Mouse (Mus musculus) lung, adult 18-20 months (tissue): ENCODE data around the gene Cdkal1.
A peak's percentile ranks its signal among the peaks of the same experiment; 100 is the strongest.

Experiments
- DNase-seq, 2 experiments: peaks; one replicate each; pipeline ENCODE4 v3.0.0; 2022; ENCODE audit warnings: mixed read lengths in 2 of 2

Cdkal1 gene

DNA sequence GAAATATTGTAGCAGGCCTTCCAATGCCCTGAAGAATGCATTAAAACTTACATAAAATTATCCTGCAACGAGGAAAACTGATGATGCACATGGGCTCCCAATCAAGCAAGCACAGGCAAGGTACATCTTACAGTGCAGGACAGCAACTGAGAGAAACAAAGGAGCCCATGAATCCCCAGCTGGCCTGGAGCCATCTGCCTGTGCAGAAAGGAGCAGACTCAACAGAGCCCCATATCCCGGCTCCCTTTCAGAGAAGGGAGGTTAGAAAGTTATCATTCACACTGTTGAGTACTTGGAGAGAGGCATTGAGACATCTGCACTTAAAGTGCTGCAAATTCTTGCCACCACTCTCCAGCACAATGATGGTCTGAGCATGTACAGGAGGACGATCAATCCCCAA lies 296.3 kb downstream of the Cdkal1 start:
- no peak for DNase-seq

GRCm38 (mm10) chr13:29555160-29555785 lies 300.2 kb downstream of the Cdkal1 start:
- DNase-seq = no peak

GRCm38 (mm10) chr13:29553792-29554191 lies 301.7 kb downstream of the Cdkal1 start:
- DNase-seq = no peak

GRCm38 (mm10) chr13:29552322-29552870 lies 303.1 kb downstream of the Cdkal1 start:
- DNase-seq = no peak

GRCm38 (mm10) chr13:29550886-29551285 lies 304.6 kb downstream of the Cdkal1 start:
- DNase-seq = no peak

DNA sequence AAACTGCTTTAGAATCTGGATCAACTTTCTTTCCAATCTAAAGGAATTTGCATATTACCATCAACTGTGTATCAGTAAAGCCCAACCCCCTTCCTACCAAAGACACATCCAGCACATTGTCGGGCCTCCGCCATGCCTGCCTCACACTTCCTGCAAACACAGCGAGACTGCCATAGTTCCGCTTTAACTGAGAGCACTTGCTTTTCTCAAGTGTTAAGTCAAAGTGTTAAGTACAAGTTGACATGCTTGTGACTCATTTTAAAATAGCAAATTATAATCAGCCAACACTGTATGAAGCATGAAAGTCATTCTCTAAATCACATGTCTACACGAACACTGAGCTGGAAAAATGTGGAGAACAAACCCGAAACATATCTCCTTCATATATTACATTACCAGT lies 305.3 kb downstream of the Cdkal1 start:
- DNase-seq = no peak

GRCm38 (mm10) chr13:29549761-29550160 lies 305.7 kb downstream of the Cdkal1 start:
- DNase-seq = no peak

GRCm38 (mm10) chr13:29537906-29538305 lies 317.6 kb downstream of the Cdkal1 start:
- DNase-seq = no peak

DNA sequence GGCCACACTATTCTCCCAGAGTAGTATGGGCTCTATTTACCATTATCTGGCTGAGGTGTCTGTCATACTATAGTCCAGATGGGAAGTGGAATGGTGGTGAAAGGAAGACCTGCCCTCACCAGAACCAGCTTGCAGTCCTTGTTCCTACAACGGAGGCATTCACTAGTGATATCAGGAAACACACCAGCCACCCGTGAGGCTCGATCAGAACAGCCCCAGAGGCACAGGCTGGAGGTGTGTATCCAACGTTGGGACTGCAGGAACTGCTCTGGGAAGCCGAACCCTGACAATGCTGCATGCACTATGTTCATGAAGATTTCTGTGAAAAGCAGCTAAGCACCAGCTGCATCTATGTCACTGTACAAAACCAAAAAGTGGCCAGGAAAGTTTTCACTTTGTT lies 321.9 kb downstream of the Cdkal1 start:
- no peak for DNase-seq

DNA sequence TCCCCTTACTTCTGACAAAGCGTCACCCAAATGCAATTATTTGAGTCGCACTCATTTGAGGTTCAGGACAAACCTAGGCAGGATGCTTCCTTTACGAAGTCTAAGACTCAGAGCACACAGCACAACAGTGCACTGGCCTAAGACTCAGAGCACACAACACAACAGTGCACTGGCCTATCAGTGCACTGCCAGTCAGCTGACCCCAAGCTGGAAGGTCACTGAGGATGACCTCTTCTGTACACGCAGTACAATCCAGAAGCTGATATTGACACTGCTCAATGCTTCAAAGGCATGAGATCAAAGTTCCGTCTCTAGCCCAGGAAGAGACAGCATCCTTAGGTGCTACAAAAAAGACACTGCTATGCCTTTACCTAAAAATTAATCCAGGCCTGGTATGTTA lies 327.1 kb downstream of the Cdkal1 start:
- no peak for DNase-seq

GRCm38 (mm10) chr13:29521321-29521720 lies 334.2 kb downstream of the Cdkal1 start:
- no peak for DNase-seq

GRCm38 (mm10) chr13:29514071-29514470 lies 341.4 kb downstream of the Cdkal1 start:
- no peak for DNase-seq

DNA sequence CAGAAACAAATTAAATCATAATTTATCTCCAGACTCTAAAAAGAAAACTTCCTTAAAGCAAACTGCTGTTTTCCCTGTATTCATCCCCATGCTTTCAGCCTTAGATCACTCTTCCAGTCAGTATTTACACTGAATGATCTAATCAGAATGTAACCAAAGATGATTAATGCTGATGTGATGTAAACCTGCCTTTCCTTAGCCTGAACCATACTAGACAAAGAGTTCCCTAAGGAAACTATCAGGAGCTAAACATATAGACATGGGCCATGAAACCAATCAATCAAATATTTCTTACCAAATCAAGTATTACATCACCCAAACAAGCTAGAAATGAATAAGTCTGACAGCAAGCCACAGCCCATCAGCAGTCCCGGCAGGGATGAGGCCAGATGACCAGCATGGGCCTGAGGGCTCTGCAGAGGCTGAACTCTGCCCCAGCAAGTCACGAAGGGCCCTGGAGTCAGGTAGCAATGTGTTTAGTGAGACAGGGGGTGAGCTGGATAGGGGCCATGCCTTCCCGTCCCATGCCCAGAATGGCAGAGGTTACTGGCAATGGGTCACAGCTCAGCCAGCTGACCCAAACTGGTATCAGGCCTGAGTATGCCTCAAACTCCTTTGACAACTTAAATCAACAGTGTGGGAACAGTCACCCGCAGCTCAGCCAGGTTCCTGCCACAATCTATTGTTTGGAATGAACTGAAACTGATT lies 350.5 kb downstream of the Cdkal1 start:
- DNase-seq = peak in 1 of 2 experiments; percentile 17

DNA sequence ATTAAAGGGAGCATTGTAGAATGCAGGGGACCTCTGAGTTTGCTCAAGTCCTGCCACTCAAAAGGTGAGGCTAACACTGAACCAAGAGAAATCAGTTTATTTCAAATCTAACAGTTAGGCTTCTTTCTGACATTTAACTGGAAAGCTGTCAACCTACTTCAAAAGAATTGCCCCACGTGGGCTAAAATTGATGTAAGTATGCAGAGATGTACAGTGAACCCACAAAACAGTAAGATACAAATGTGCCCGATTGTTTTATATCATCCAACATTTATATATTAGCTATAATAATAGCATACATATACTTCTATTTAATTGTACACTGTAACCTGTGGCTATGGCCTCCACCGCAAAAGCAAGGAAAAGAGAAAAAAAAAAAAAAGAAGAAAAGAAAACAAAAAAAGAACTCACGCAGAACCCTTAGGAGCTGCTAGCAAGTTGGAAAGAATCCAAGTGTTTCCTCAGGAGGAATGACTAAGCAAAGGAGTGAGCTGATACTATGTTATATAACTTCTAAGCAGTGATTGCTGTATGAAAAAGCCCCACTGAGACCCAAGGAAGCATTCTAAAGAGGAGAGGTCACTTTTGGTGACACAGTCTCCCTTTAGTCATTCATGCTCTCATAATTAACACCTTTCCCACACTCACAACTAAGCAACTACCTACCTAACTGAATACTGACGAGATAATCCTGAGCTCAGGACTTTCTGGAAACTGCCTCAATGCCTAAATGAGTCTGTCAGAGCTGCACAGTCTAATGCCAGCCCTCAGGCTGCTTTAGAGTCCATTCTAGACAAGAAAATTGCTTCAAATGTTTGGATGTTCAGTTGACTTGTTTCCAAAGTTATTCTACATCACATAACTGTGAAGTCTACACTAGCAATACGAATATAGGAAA lies 352.1 kb downstream of the Cdkal1 start:
- peak in 1 of 2 experiments; percentile 34 for DNase-seq

- no peak for DNase-seq
Observed at GRCm38 (mm10) chr13:29502481-29503146, 352.9 kb downstream of the Cdkal1 start.

GRCm38 (mm10) chr13:29501173-29501572 lies 354.3 kb downstream of the Cdkal1 start:
- no peak for DNase-seq

- DNase-seq = no peak
Observed at GRCm38 (mm10) chr13:29499750-29500149, 355.7 kb downstream of the Cdkal1 start.

- no peak for DNase-seq
Observed at GRCm38 (mm10) chr13:29497286-29497685, 358.2 kb downstream of the Cdkal1 start.

- DNase-seq = no peak
Observed at GRCm38 (mm10) chr13:29490341-29490740, 365.1 kb downstream of the Cdkal1 start.

DNA sequence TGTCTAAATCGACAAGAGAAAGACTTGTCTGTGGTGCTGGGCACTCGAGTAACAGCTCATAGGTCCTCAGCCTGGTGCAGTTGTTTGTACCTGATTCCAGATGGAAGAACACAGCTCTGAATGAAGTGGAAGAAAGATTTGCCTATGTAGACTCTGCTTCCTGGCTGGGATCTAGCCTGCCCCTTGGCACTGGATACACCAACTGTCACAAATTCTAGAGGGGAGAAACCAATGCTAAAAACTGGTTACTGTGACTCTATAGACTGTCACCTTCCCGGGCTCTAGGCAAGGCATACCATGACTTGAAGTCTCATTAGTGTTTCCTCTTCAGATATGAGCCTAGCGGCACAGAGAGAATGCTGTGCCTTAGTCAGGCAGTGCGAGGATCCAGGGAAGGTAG lies 366.0 kb downstream of the Cdkal1 start:
- no peak for DNase-seq

- DNase-seq = no peak
Observed at GRCm38 (mm10) chr13:29486709-29487108, 368.8 kb downstream of the Cdkal1 start.

GRCm38 (mm10) chr13:29483950-29484349 lies 371.5 kb downstream of the Cdkal1 start:
- DNase-seq = no peak
